Mouse (Mus musculus): ENCODE measurements around the gene Tmem130. TPM values are rescaled to one million over a fixed set of nuclear protein-coding genes. Genes with fewer than 3 reads are reported as not detected.
"Not testable (repeated sequence)": the region's sequence is repeated elsewhere in the genome, so short reads cannot be mapped to it uniquely, and the experiment has no call there.

Gene Tmem130
- polyA plus RNA-seq (2012; rRNA removed) = 0.08 TPM in 2 replicates

DNA sequence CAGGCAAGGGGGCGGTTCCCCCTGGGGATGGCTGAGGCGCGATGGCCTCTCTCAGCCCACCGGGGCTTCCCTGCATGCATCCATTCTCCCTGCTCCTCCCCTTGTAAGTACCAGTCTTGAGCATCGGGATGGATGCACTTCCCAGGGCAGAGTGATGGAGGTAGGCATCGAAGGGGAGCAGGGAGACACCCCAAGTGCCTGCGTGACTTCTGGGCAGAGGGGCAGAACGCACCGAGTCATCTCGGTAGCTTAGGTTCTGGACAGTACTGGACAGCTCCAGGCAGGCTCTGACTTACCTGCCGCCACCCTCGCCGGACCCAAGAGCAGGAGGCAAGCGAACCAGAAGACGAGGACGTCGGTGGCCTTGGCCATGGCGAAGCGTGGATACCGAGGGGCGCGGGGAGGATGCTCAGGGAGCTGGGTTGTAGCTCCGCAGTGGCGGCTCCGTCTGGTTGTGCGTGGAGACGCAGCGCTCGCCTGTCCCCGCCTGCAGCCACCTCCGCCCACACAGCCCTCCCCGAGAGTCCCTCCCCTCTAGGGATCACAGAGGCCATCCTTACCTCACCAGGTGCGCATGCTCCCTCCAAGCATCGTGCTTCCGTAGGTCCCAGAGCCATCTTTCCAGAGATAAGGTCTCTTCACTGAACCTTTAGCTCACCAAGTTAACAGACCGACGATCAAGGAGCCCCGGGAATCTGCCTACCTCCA lies at the start of gene Tmem130:
Gene Tmem130 (minus strand): TSS at position 658 of the 708 bp plus-strand sequence.
- no peak for DNase-seq (ENCODE audit: low read depth)

DNA sequence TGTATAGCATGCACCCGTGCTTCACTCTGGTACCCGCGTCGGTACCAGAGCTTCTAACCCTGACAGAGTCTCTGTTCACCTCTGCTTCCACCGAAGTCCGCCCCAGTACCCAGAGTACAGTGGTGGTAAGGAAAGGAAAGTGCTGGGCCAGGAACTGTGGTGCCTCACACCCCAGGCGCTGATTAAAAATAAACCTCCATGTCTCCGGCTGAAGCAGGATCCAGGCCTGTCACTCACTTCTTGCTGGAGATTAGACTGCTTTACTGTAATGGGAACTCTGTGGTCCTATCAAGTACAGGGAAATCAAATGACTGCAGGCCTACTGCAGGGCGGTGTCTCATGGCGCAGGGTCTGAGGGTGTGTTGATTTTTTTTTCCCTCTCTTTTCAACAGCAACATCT lies 45.3 kb upstream of the Tmem130 start:
- DNase-seq (ENCODE audit: low read depth) = no peak

DNA sequence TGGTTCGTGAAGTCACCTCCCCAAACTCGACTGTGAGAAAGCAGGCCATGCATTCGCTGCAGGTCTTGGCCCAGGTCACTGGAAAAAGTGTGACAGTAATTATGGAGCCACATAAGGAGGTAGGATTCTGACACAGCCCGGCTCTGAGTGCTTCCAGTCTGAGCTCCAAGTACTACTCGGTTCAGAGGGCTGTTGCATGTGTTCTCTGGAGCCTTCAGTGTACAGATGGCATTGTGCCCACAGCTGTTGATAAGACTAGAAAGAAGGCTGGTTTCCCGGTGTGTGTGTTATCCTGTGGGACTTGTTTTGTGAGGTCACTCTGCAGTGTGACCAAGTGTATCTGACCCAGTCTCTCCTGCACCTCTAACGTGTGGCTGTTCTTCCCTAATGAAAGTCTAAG lies 42.6 kb upstream of the Tmem130 start:
- no peak for DNase-seq (ENCODE audit: low read depth)

DNA sequence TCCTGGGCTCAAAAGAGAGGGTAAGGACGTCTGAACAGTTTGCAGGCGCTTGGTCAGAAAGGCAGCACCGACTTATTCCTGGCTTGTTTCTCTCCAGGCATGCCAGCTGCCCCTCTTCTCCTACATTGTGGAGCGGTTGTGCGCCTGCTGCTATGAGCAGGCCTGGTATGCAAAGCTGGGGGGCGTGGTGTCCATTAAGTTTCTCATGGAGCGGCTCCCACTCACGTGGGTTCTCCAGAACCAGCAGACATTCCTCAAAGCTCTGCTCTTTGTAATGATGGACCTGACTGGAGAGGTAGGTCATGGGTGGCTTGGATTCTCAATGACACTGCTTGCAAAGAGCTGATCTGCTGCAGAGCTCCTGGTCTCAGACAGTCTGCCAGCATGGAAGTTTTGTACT lies 41.4 kb upstream of the Tmem130 start:
- no peak for DNase-seq (ENCODE audit: low read depth)

DNA sequence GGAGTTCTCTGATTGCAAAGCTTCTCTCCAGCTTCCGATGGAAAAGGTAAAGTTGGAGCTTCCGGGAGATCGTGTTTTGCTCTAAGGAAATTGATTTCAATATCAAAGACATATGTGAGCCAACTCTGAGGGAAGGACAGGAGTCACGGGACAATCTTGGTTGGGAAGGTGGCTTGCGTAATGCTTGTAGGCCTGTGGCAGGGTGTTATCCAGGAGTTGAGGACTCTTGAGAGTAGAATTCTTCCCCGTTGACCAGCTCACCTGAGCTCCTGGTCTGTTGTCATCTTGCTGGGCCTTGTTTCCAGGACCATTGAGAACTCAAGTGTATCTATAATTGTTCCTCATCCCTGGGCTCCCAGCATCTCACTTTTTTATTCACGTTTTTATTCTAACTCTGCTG lies 35.5 kb upstream of the Tmem130 start:
- no peak for DNase-seq (ENCODE audit: low read depth)

DNA sequence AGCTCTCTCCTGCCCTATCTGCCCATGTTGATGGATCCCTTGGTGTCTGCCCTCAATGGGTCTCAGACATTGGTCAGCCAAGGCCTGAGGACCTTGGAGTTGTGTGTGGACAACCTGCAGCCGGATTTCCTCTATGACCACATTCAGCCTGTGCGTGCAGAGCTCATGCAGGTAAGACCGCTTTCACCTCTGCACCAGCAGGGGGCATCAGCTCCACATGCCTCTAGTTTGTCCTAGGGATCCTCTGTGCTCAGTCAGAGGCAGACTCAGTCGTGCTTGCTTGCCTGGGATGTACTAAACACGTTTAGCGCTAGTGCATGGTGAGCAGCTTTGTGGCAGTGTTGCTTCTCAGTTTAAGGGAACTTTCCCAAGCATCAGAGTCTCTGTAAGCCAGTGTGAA lies 33.1 kb upstream of the Tmem130 start:
- no peak for DNase-seq (ENCODE audit: low read depth)

DNA sequence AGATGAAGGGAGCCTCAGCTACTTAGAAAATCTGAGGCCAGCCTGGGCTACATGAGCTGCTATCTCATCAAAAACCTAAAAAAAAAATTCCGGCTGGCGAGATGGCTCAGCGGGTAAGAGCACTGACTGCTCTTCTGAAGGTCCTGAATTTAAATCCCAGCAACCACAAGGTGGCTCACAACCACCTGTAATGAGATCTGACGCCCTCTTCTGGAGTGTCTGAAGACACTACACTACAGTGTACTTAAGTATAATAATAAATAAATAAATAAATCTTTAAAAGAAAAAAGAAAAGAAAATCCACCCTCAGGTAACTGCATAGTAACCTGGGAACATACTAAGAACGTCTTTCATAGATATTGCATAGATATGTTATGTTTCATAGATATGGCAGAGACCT lies 31.8 kb upstream of the Tmem130 start:
- DNase-seq (ENCODE audit: low read depth) = no peak

DNA sequence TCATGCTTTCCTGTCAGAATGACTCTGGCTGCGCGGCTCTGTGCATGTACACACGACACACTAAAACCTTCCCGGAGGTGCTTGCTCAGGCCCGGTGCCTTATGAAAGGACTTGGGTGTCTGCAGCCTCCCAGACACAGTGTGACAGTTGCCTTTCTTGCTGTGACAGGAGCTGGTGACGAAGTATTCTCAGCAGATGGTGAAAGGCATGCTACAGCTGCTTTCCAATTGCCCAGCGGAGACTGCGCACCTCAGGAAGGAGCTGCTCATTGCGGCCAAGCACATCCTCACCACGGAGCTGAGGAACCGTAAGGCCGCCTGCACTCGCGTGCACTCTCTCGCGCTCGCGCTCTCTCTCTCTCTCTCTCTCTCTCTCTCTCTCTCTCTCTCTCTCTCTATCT lies 24.8 kb upstream of the Tmem130 start:
- DNase-seq (ENCODE audit: low read depth) = no peak

DNA sequence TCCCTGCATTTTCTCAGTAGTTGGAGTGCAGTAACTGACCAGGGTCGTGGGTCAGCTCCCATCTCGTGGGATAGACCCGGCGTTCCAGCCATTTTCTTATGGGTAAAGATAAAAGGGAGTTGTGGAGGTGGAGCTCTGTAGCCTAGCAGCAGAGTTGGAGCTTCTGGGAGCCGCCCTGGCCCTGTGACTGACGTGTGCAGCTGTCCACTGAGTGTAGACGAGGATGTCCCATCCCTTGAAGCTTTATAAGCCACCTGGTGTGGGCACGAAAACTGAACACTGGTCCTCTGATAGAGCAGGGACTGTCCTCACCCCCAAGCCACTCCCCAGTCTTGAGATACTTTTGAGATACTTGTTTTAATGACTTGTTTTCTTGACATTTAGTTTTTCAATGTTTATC lies 19.0 kb upstream of the Tmem130 start:
- no peak for DNase-seq (ENCODE audit: low read depth)

DNA sequence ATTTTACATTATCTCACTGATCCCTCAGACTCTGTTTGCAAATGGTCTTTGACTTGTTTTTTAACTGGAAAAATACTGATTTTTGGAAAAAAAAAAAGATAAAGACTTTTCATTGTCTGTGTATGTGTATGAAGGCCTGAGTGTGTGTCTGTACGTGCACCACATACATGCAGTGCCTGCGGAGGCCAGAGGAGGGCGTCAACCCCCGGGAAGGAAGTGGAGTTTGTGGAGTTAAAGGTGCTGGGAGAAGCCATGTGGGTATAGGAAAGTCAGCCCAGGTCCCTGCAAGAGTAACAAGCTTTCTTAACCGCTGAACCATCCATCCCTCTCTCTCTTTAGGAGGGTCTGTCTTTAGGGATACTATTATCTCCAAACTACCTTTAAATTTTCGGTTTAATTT lies 11.6 kb upstream of the Tmem130 start:
- DNase-seq (ENCODE audit: low read depth) = no peak

DNA sequence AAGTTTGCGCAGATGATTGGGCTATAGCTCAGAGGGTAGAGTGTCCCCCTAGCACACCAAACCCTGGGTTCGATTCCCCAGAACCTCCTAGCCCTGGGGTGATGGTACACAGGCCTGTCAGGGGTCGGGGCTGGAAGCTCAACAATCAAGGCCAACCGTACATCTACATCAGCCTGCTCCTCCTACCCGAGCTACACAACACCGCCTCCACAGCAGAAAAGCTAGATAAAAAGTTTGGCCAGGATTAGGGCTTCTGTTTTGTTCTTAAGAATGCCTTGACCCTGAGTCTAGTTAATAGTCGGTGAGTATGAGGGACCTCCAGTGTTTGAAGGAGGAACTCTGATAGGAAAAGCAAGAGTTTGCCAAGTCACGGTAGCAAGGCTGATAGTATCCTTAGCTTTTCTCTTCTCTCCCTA lies 7.5 kb upstream of the Tmem130 start:
- no peak for DNase-seq (ENCODE audit: low read depth)

DNA sequence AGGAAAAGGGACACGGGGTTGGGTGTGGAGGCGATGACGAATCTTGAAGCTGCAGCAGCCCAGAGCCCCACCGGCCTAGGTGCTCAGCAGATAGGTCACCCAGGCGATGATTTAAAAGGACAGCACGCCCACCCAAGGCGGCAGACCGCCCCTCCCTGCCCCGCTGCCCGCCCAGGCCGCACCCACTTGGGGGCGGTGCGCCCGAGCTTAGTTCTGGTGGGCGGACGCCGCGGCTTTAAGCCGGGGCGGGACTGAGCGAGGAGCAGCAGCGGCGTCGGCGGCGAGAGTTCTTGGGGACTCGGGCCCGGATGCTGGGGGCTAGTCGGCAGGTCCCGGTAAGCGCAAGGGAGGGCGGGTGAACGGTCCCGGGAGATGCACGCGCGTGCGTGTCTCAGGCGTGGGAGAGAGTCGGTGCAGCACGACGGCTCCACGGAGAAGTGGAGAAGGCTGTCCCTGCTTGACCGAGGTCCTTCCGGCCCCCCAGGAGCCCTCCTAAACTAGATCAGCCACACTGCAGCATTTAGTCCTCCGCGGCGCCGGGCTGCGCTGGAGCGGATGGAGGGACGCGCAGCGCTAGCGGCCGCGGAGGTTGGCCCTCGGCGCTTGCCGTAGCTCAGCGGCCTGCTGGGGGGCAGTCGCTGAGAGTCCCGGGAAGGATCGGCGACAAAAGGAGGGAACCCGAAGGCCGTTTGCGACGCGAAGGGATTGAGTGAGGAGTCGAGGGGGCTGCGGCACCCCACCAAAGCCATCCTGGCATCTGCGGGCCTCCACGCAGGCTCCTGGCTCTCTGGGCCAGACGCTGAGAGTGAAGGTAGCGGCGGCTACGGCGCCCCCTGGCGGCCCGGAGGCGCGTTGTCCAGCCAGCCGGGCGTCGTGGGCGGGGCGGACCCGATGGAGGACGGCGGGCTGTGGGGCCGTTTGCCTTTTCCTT lies 6.6 kb upstream of the Tmem130 start:
- no peak for DNase-seq (ENCODE audit: low read depth)

DNA sequence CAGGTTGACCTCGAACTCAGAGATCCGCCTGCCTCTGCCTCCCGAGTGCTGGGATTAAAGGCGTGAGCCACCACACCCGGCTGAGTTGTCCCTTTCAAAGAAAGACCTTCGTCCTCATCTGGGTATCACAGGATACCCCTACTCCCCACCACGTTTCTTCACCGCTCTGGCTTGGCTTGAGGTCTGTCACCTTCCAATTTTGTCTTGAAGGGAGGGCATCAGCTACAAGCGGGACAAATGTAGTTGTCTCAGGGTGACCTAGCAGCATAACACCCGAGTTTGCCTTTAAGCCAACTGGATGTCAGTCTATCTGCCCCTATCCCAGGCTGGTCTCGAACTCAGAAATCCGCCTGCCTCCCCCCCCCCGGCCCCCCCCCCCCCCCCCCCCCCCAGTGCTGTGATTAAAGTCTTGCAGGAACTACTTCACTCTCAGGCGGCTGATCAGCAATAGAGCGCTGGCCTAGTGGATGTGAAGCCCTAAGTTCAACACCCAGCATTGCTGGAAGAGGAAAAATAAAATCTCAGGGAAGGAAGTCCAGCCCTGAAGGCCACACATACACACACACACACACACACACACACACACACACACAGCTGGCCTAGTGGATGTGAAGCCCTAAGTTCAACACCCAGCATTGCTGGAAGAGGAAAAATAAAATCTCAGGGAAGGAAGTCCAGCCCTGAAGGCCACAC lies 5.6 kb upstream of the Tmem130 start, which contains the start of gene Trrap:
Gene Trrap (plus strand): TSS at position 627 of the 693 bp plus-strand sequence.
- not testable (repeated sequence) for DNase-seq (ENCODE audit: low read depth)

DNA sequence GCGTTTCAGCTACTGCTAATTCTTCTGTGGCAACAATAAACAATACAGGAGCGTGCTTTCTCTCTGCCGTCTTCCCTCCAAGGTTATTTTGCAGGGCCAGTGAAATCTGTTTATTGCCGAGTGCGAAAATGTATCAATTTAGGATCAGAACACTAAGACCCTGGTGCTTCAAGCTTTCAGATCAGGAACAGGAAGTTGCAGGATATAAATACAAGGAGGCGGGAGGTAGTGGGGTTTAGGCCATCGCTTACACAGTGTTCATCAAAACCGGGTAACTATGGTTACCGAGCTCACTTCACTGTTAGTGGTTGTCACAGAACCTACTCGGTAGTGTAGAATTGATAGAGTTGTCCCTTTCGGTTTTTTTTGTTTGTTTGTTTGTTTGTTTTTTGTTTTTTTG lies 5.0 kb upstream of the Tmem130 start:
- DNase-seq (ENCODE audit: low read depth) = no peak

DNA sequence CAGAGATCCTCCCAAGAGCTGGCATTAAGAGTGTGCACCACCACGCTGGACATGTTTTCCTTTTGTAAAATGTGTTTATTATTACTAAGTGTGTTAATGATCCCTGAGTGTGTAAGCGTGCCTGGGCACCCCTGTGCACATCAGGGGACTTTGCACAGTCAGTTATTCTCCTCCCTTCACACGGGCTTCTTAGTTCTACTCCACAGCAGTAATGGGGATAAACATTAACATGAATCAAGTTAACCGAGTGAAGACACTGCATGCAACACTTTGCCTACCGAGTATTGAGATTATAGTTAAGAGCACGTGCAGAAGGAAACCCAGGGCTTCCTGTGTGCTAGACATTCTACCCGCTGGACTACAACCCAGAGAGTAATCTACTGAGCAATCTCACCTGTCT lies 4.4 kb upstream of the Tmem130 start:
- no peak for DNase-seq (ENCODE audit: low read depth)

DNA sequence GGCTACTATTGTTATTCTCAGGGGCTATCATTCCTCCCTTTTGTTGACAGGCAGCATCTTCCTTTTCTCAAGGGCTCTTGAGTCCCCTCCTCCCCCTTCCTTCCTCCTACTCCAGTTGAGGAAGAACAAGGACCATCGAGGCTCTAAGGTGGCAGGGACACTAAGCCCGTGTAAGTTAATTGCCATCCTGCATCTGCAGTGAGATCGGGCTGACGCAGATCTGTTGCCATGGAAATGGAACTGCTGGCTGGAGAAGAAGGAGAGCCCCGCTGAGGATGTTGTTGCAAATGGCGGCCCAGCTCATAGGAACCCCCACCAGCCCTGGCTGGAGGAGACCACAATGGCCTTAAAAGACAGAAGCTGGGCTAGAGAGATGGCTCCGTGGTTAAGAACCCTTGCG lies 3.2 kb downstream of the Tmem130 start:
- DNase-seq (ENCODE audit: low read depth) = no peak

DNA sequence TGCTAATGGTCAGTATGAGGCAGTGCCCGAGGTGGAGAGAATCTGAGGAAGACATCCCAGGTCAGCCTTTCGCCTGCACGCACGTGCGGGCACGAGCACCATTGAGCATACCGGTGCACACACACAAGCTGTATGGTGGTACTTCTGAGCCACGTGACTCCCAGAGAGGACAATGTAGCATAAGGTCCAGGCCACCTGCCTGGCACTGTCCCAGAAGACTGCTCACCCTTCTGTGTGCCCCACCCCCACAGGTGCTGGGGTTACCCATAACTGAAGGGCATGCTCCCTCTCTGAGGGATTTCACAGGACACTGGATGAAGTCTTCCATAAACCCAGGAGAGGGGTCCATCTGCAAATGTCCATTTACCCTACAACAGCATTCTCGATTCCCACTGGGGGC lies 4.2 kb downstream of the Tmem130 start:
- DNase-seq (ENCODE audit: low read depth) = no peak

DNA sequence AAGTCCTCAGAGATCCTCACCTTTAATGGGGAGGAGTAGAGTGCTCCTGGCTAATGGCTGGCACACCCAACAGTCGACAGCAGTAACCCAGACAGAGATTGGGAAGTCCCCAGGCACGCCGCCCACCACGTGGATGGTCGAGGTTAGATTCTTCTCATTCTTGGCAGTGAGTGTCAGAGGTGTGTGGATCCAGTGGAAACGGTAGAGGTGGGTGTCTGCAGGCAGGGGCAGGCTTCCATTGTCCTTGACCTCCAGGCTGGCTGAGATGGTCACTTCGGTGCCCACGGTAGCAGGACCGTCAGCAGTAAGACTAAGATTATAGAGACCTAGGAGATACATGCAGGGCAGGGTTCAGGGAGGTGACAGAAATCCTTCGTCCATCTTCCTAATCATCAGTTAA lies 6.4 kb downstream of the Tmem130 start:
- no peak for DNase-seq (ENCODE audit: low read depth)

DNA sequence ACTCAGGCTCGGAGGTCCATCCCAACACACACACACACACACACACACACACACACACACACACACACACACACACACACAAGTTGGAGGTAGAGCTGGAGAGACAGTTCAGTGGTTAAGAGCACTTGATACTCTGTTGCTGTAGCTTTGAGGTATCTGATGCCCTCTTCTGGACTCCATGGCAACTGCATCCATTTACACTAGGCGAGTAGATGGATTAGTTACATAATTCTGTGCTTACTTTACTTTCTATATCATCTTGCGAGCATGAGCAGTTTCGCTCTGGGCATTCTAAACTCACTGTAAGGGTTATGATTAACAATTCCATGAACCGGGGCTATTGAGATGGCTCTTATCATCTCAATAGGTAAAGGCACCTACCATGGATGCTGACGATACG lies 8.6 kb downstream of the Tmem130 start:
- DNase-seq (ENCODE audit: low read depth) = no peak

DNA sequence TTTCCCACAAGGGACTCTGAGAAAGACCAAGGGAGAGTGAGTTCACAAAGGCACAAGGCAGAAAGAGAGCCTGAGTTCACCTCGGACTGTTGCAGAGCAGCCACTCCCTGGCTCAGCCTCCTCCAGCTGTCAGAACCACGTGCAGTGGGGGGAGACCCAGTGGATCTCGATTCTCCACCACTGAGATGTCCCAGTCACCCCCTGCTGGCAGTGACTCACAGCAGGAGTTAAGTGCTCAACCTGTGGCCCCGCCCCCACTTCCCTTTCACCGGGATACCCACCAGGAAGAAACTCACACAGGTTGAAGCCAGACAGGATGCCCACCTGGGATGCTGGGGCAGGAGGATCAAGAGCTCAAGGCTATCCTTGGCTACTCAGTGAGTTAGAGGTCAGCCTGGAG lies 9.2 kb downstream of the Tmem130 start:
- DNase-seq (ENCODE audit: low read depth) = no peak

DNA sequence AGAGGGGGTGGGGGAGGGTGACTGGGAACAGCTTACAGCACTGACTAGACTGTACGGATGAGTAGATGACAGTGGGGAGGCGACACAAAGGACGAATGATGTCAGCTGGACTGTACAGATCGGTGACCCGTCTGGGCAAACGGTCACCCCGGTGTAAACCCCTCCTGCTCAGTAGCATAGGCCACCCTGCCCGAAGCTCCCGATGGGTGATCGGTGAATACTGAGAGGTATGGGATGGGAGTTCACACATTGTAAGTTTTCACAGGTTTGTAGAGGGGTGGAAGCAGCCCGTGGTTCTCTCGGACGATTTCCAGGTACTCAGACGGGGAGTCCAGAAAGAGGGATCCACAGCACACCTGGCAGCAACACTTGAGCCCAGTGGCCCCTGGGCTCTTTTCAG lies 24.5 kb downstream of the Tmem130 start:
- DNase-seq (ENCODE audit: low read depth) = no peak

DNA sequence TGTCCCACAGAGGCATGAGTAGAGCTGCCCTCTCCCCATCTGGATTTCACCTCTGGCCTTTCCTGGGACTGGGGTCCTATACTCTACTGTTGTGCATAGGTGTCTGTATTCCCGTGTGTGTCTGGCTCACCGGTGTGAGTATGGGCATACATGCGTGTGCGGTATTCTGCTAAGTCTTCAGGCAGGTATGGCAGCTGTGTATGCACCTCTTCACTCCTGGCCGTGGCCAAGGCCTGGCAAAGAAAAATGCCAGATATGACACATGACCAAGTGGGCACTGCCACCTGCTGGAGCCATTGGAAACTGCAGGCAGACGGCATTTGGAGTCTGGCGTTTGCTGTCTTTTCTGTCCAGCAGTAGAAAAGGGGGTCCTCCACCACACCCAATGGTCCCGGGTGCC lies 26.7 kb downstream of the Tmem130 start:
- DNase-seq (ENCODE audit: low read depth) = no peak

DNA sequence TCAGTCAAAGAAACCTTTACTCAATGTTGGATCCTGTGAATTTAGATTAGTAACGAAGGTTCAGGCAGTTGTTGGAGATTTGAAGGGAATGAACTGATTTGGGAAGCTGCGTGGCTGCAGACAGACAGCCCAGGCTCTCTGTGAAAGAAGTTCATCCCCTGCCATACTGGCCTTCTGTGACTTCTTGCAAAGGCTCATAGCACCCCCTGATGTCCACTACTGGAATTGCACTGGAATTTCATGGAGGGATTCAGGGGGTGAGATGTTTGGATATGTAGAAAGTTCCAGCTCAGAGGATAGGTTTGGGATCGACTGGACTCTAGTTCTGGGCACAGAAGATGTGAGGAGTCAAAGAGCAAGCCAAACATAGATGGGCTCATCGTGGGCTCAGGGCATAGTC lies 27.7 kb downstream of the Tmem130 start:
- DNase-seq (ENCODE audit: low read depth) = no peak
